Mouse (Mus musculus) spleen, postnatal 10 days (tissue): Measurements from ENCODE around the gene Lclat1.

Experiments used
- DNase-seq, 2 experiments: peaks; one replicate each; pipeline ENCODE4 v3.0.0; 2021 to 2022; ENCODE audit warnings: low spot score in 2 of 2

The Lclat1 gene

GRCm38 (mm10) chr17:73107158-73108157, at the start of gene Lclat1:
Gene Lclat1 (plus strand): TSS chr17:73107985.
- peak; percentile 83 to 92 for DNase-seq

DNA sequence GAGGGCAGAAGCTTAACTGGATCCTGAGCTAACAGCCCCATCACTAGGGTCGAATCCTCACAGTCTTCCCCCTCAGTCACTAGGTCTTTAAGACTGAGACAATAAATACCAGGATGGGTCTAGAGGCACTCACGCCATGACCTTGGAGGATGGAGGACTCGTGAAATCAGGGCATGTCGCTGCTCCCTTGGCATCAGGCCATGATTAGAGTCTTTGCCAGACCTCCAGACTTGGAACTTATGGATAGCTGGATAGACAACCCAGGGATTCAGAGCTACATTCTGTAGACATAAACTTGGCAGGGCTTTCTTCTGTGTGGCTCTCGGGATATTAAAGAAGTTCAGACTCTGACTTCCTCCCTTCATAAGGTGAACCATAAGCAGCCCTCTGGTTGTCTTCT, 49.5 kb upstream of the Lclat1 start:
- no peak for DNase-seq

- DNase-seq, result no peak
Observed at GRCm38 (mm10) chr17:73060224-73060896, 47.4 kb upstream of the Lclat1 start.

DNA sequence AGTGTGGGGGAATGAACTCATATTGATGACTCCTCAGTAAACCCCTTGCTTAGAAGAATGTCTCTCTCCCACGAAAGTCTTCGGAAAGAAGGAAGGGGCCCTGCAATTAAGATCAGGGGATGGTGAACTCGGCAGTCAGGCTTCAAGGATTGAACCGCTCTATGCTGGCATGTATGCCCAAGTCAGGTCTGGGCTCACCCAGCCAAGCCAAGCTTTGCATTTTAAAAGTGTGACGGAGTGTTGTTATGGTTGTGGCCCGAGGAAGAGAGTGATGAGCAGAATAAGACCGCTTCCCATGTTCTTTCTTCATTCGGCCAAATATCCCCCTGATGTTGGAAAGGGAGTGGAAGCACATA, 46.9 kb upstream of the Lclat1 start:
- no peak for DNase-seq

GRCm38 (mm10) chr17:73062701-73063100, 45.1 kb upstream of the Lclat1 start:
- no peak for DNase-seq

GRCm38 (mm10) chr17:73063299-73063698, 44.5 kb upstream of the Lclat1 start:
- DNase-seq, result no peak

DNA sequence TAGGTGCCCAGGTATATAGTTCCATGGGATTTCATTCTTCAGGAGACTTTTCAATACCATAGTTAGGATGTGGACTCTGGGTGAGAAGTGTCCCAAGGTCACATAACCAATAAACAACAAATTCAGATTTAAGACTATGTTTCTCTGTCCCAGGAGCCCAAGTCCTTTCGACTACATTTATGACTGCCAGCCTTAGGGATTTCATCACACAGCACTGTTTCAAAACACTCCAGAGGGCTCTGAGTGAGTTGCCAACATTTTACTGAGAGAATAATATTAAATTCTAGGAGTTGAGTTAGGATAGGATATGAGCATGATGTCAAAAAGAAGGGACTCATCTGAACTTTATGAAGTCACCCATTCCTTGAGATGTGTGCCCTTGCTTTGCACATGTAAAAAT, 44.0 kb upstream of the Lclat1 start:
- no peak for DNase-seq

DNA sequence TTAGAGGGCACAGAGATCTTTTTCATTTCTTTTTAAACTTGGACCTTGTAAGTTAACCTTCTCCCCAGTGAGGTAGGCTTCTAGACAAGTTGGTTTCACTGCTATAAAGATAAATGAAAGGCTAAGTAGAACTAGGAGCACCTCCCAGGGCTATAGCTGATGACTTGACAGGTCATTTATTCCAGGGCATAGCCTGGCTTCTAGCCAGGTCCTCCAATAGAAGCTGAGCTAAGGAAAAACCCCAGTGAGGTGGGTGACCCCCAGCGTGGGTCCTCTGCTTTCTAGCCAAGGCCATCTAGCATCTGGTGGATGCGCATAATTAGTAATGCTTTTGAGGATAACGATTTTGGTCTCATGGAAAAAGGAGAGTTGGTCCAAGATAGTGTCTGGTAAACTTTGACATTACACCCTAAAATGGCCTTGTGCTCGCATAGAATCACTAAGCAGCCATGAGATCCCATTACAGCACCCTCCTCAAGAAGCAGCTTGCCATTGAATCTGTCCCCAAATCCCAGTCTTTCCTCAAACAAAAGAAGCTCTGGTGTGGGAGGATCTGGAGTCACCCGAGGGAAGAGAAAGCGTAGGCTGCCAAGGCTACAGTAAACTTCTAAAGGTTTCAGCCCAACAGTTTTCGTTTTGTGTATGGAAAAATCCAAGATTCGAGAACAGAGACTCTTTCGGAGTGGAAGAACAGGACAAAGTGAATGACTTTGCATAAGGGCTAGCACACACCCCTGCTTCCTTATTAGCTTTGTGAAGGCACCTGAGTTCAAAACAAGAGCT, 41.2 kb upstream of the Lclat1 start:
- no peak for DNase-seq

- peak in 1 of 2 experiments; percentile 25 for DNase-seq
Observed at GRCm38 (mm10) chr17:73067423-73067822, 40.4 kb upstream of the Lclat1 start.

DNA sequence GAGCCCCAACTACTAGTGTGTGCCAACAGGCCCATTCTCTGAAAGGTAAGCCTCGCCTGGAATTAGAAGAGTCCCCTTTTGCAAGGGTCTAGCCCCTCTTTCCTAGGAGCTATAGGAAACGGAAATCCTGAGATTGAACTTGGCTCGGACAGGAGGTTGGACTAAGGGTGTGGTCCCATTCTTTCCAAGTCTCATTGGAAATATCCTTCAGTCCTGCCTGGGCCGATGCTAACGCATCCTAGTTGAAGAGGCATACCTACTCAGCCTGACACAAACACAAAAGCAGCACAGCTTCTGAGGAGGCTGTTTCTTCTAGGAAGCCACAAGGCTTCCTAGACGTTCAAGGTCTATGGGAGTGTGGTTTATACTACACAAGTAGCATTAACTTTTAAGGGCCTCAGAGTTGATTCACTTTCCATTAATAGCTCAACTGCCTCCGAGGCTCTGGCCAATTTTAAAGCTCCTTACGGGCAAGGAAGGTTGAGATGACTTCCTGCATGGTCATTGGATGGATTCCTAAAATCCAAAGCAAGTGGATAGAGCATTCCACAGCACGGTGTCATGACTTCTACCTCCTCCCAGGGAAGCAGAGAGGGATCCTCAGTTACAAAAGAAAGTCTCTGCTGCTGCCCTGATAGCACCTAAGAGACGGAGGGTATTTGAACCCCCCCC, 39.3 kb upstream of the Lclat1 start:
- DNase-seq, result no peak

DNA sequence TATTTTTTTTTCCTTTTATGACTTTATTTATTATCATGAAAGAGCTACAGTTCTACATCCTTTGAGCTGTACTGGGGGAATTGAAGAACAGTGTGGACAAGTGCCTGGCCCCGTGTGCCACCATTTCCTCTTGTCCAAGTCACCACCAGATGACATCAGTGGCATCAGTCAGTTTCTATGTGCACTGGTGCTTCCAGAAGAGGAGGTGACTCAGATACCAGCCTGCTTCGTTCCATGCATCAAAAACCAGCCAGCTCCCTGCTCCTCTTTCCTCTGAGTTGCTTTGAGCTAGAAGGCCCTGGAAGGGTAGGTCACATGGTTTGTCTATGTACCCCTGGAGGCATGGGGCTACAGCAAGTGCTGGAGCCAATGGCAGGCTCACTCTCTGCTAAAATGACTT, 37.3 kb upstream of the Lclat1 start:
- no peak for DNase-seq

DNA sequence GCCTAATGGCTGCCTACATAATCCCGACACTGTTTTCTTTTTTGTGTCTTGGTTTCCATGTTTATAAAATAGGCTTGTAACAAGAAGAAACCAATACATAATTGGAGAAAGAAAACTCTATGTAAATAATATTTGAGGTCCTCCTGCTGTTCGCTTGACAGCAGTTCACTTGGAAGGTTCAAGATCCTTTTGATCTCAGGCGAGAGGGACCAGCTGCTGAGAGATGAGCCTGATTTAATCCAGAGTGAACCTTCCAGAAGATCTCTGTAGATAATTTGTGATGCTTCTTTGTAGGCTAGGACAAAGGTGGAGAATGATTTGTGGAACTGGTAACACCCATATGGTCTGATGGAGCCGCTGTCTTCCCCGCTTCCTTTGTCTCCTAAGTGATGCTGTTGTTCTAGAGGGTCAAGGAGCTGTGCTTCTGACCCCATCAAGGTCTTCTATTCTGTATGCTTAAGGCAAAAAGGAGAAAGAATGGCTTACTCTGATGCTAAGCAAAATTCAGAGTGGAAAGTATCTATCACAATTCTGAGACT, 36.0 kb upstream of the Lclat1 start:
- DNase-seq, result no peak

GRCm38 (mm10) chr17:73072286-73072685, 35.5 kb upstream of the Lclat1 start:
- no peak for DNase-seq

- no peak for DNase-seq
Observed at GRCm38 (mm10) chr17:73074631-73075030, 33.2 kb upstream of the Lclat1 start.

GRCm38 (mm10) chr17:73075238-73075890, 32.4 kb upstream of the Lclat1 start:
- no peak for DNase-seq

- DNase-seq, result no peak
Observed at GRCm38 (mm10) chr17:73077638-73078037, 30.1 kb upstream of the Lclat1 start.

DNA sequence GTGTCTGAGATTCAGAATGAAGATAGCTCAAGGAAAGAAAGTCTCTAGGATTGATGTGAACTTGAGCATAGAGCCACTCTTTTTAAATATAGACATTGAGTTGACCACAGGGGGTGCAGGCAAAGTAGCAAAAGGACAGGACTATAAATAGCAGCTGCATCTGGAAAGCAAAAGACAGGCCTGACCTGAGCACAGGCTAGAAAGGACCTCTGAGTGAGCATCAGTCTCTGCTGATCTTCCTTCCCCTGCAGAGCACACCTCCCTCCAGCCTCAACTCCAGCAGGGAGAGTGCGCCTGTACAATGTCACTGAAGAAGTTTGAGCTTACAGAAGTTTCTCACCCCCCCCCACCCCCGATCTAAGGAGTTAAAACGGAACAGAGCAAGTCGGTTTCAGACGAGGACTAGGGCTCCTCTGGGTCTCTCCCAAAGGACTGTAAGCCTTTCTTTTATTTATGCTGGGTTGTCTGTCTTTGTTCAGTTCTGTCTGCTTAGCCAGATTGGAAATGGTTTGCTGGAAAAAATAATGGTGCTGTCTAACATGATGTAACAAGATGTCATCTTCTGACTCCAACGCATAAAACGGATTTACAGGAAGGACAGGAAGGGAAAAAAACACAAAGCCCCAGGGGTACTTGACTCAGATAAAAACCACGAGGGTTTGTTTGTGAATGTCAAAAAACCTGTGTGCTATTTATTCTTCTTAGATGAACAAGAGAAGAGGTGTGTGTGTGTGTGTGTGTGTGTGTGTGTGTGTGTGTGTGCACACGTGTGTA, 26.2 kb upstream of the Lclat1 start:
- DNase-seq, result no peak

- no peak for DNase-seq
Observed at GRCm38 (mm10) chr17:73082506-73083196, 25.1 kb upstream of the Lclat1 start.
